Mouse (Mus musculus) embryonic fibroblast, embryonic 13.5 days (primary cell): Measurements from ENCODE around the gene 4930579F01Rik.

ENCODE experiments used
- CTCF ChIP-seq: IDR thresholded peaks from 2 replicates; pipeline ENCODE4 v1.5.1; 2011; ENCODE audit warnings: mild to moderate bottlenecking, control low read depth, low read length, moderate library complexity, borderline replicate concordance; ENCODE audit not compliant: insufficient read depth
- POLR2A ChIP-seq: IDR thresholded peaks from 2 replicates; pipeline ENCODE4 v1.6.1; 2011; ENCODE audit warnings: low read depth, mild to moderate bottlenecking, control low read depth, low read length, moderate library complexity

GRCm38 (mm10) chr3:138142733-138143314 lies 50.8 kb downstream of the 4930579F01Rik start:
- no peak for TF ChIP-seq CTCF
- peak; percentile 82 for TF ChIP-seq POLR2A
